Mouse (Mus musculus) cerebellum, adult (tissue): ENCODE data around the gene Runx1.

Source experiments
- ATAC-seq: cut with Nextera tagmentation; 2 replicates; pipeline ENCODE4 v1.9.2; 2017; ENCODE audit warnings: mild to moderate bottlenecking, moderate library complexity, mixed read lengths; ENCODE audit not compliant: insufficient number of reproducible peaks, low FRiP score, low TSS enrichment

Gene Runx1

GRCm38 (mm10) chr16:92827663-92828307, 1.8 kb upstream of the Runx1 start:
- no peak for ATAC-seq

- no peak for ATAC-seq
Measured at GRCm38 (mm10) chr16:92826683-92827082, 734 bp upstream of the Runx1 start.

GRCm38 (mm10) chr16:92825204-92825843, 625 bp downstream of the Runx1 start:
- no peak for ATAC-seq

GRCm38 (mm10) chr16:92824723-92825203, 1.2 kb downstream of the Runx1 start:
- no peak for ATAC-seq

- 0 out of 2 replicates have a peak, but pooled peaks have one; percentile 29 for ATAC-seq
Measured at GRCm38 (mm10) chr16:92824003-92824722, 1.8 kb downstream of the Runx1 start.

- 0 out of 2 replicates have a peak, but pooled peaks have one; percentile 16 for ATAC-seq
Measured at GRCm38 (mm10) chr16:92823381-92823862, 2.5 kb downstream of the Runx1 start.

GRCm38 (mm10) chr16:92822676-92823075, 3.3 kb downstream of the Runx1 start:
- no peak for ATAC-seq

- ATAC-seq = no peak
Measured at GRCm38 (mm10) chr16:92821938-92822629, 3.9 kb downstream of the Runx1 start.

GRCm38 (mm10) chr16:92821596-92821937, 4.4 kb downstream of the Runx1 start:
- ATAC-seq = no peak

- ATAC-seq = no peak
Measured at GRCm38 (mm10) chr16:92820451-92820850, 5.5 kb downstream of the Runx1 start.

GRCm38 (mm10) chr16:92818480-92819269, 7.3 kb downstream of the Runx1 start:
- no peak for ATAC-seq

- no peak for ATAC-seq
Measured at GRCm38 (mm10) chr16:92816092-92816491, 9.9 kb downstream of the Runx1 start.

GRCm38 (mm10) chr16:92815195-92815527, 10.8 kb downstream of the Runx1 start:
- no peak for ATAC-seq

- ATAC-seq = no peak
Measured at GRCm38 (mm10) chr16:92814366-92815194, 11.4 kb downstream of the Runx1 start.

- ATAC-seq = no peak
Measured at GRCm38 (mm10) chr16:92812405-92812804, 13.5 kb downstream of the Runx1 start.

GRCm38 (mm10) chr16:92810568-92811240, 15.2 kb downstream of the Runx1 start:
- no peak for ATAC-seq

- no peak for ATAC-seq
Measured at GRCm38 (mm10) chr16:92807772-92808171, 18.2 kb downstream of the Runx1 start.

- no peak for ATAC-seq
Measured at GRCm38 (mm10) chr16:92803076-92803580, 22.8 kb downstream of the Runx1 start.
